28 mouse cellular contexts compared by ENCODE assay signal in genomic region chr3:31266941-31267340, GRCm38 (mm10).
"Had no signal": no experiment of that assay in that cellular context is flagged by ENCODE, and none has a peak within 500 bp of the region (broad histone marks: within the 10 kb centered on the region; RNA-seq: fewer than 3 reads in every experiment).

No protein-coding gene starts in this region.

- H3K36me3 ChIP-seq: heart, embryonic 10.5 days; heart, embryonic 12.5 days; hindbrain, embryonic 10.5 days; hindbrain, embryonic 12.5 days; intestine, embryonic 15.5 days; limb, embryonic 10.5 days; limb, embryonic 12.5 days; liver, embryonic 13.5 days; liver, embryonic 15.5 days had no signal

- DNase-seq: gastrocnemius, adult 2 months; gastrocnemius, postnatal 10 days; gastrocnemius, postnatal 25 days; heart, adult 18-20 months; heart, postnatal 10 days; heart, postnatal 4 days; kidney, adult 18-20 months; kidney, adult 8-10 months; kidney, postnatal 10 days; kidney, postnatal 25 days; kidney, postnatal 4 days; liver; liver, embryonic 13.5 days had no signal

- H3K9ac ChIP-seq: heart, embryonic 12.5 days; hindbrain, embryonic 12.5 days; hindbrain, embryonic 14.5 days; intestine, embryonic 15.5 days; limb, embryonic 12.5 days; liver, embryonic 13.5 days; liver, embryonic 15.5 days had no signal

- H3K4me3 ChIP-seq: gastrocnemius, adult 2 months; heart, embryonic 10.5 days; heart, embryonic 12.5 days; hindbrain, embryonic 10.5 days; hindbrain, embryonic 12.5 days; intestine, embryonic 15.5 days; layer of hippocampus, adult 2 months; left cerebral cortex, adult 2 months; limb, embryonic 10.5 days; limb, embryonic 12.5 days; liver, embryonic 13.5 days; liver, embryonic 15.5 days had no signal

- H3K27ac ChIP-seq: gastrocnemius, adult 2 months; heart, embryonic 10.5 days; hindbrain, embryonic 10.5 days; hindbrain, embryonic 12.5 days; hindbrain, embryonic 14.5 days; intestine, embryonic 15.5 days; layer of hippocampus, adult 2 months; left cerebral cortex, adult 2 months; limb, embryonic 10.5 days; limb, embryonic 12.5 days; liver, embryonic 13.5 days; liver, embryonic 15.5 days had no signal

- H3K27me3 ChIP-seq: heart, embryonic 12.5 days; hindbrain, embryonic 12.5 days; intestine, embryonic 15.5 days; limb, embryonic 12.5 days; liver, embryonic 13.5 days; liver, embryonic 15.5 days had no signal

- H3K4me2 ChIP-seq: heart, embryonic 12.5 days; hindbrain, embryonic 12.5 days; hindbrain, embryonic 14.5 days; intestine, embryonic 15.5 days; limb, embryonic 12.5 days; liver, embryonic 11.5 days; liver, embryonic 13.5 days; liver, embryonic 15.5 days had no signal

- ATAC-seq: hindbrain, embryonic 16.5 days; inflammation-experienced regulatory T-cells, adult 6 months; intestine, embryonic 15.5 days; intestine, postnatal 0 days had no signal

- H3K9me3 ChIP-seq: heart, embryonic 10.5 days; heart, embryonic 12.5 days; hindbrain, embryonic 10.5 days; hindbrain, embryonic 12.5 days; intestine, embryonic 15.5 days; limb, embryonic 10.5 days; limb, embryonic 12.5 days; liver, embryonic 13.5 days; liver, embryonic 15.5 days had no signal

- H3K4me1 ChIP-seq: hindbrain, embryonic 10.5 days; hindbrain, embryonic 12.5 days; intestine, embryonic 15.5 days; liver, embryonic 13.5 days; liver, embryonic 15.5 days had no signal
